Mouse (Mus musculus) adrenal gland, postnatal 14 days (tissue): ENCODE measurements around the gene Zfp319. TPM values are rescaled to one million over a fixed set of nuclear protein-coding genes. Genes with fewer than 3 reads are reported as not detected.

ENCODE experiments used
- DNase-seq: peaks from one replicate; pipeline ENCODE4 v3.0.0; 2021; ENCODE audit warnings: mixed read lengths
- total RNA-seq: library from RNA; stranded (reverse); gene quantifications from 2 replicates; pipeline ENCODE4 v1.2.3, GENCODE M21; 2021

Gene Zfp319
- total RNA-seq, 1 experiment from 2014 or later = 10.6 TPM

DNA sequence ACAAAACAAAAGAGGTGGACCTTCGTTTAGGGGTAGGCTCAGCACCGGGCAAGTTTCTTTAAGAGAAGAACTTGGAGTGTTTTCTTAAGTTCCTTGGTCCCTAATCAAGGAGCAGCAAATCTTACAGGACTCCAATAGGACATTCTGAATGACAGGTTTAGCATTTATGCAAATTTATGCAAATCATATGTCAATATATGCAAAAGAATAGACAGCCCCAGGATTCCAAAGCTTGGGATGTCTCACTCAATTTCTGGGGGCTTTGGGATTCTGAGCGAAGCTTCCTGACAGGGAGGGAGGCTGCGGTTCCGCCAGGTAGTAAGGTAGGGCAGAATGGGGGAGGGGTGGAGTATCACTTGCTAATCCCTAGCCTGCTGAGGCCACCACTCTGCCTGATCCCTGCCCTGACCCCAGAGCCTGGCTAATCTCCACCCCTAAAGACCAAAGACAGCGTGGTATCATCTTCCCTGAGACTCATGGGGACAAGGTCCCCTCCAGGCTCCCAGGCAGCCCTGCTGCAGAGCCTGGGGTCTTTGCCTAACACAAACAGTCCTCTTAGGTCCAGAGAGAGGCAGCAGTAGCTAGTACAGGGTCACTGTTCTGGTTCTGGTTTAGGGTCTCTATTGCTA lies 21.3 kb downstream of the Zfp319 start, which contains the start of gene Tepp:
Gene Tepp, plus strand, starts transcription at position 225 of the 629 bp plus-strand sequence.
- no peak for DNase-seq

DNA sequence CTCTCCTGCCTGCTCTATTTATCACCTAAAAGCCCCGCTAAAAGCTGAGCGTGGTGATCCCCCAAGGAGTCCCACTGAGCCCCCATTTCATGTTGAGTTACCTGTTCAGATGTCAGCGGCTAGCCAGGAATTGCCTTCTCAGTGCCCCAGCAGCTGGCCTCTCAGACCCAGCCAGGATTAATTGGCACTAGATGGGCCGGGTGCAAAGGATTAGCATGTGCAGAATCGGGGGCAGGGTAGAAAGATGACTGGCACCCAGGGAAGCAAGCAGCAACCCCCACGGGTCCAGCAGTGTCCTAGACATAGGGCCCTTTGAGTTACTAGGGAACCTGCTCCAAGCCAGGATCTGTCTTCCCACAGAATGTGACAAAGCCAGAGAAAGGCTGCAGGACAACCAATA lies 25.3 kb downstream of the Zfp319 start, which contains the start of gene Cngb1:
Gene Cngb1, minus strand, starts transcription at position 155 of the 400 bp plus-strand sequence.
- no peak for DNase-seq

DNA sequence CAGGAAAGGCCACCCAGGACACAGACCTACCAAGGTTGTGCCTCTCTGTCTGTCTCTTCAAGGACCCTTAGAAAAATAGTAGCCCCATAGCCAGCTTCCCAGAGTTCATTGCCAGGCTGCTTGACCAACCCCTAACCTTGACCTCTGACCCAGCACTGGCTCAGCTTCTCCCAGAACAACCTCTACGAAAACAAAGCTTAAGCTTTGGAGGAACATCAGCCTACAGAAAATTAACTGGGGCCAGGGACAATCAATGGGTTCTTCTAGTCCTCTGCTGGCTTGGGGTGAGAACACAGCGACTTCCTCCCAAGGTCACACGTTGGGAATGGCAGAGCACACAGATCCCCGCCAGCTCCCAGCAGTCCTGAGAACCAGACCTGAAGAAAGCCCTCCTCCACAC lies 26.2 kb downstream of the Zfp319 start:
- no peak for DNase-seq

DNA sequence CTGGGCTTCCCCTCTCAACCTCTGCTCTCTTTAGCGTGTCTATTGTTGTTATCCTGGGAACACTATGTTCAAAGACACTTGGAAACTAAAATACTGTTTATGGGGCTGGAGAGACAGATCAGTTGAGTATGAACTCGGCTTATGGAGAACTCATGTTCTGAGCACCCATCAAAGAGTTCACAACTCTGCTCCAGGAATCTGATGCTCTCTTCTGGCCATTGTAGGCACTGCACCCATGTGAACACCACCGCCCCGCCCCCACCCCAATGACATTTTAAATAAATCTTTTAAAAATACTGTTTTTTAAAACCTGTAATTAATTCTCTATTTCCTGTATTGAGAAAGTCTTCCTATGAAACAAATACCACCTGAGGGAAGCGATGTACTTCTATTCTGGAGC lies 29.3 kb downstream of the Zfp319 start:
- DNase-seq = peak; percentile 65

DNA sequence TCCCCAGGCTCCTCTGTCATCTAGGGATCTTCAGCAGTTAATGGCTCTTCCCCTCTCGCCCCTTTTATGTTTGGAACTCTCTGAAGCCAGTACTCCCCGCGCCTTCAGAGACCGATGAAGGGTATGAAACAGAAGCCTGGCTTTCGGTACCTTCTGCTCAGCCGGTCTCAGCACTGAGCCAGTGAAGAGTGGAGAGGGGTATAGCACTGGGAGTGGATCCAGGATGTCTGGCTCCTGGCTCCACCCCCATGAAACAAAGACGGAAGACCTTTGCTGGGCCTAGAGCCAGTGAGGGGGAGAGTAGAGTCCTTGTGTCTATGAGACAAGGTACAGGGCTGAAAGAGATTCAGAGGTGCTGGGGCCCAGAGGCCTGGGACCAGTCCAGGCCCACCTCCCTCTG lies 37.9 kb downstream of the Zfp319 start:
- peak; percentile 51 for DNase-seq

DNA sequence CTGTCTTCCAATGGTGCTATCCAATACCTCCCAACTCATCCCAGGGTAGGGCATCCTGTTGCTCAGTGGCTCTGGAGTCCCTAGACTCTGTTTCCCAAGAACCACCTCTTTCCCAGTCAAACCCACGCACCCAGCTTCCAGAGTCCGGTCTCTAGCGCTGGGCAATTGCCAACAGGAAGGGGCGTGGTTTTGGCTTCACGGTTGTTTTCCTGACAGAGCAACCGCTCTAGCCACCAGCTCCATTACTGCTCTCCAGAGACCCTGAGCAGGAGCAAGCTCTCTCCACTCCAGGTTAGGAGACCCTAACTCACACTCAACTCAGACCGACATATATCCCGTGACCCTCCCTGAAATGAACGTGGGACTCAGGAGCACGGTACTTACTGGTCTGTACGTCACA lies 38.6 kb downstream of the Zfp319 start:
- DNase-seq = peak; percentile 85

DNA sequence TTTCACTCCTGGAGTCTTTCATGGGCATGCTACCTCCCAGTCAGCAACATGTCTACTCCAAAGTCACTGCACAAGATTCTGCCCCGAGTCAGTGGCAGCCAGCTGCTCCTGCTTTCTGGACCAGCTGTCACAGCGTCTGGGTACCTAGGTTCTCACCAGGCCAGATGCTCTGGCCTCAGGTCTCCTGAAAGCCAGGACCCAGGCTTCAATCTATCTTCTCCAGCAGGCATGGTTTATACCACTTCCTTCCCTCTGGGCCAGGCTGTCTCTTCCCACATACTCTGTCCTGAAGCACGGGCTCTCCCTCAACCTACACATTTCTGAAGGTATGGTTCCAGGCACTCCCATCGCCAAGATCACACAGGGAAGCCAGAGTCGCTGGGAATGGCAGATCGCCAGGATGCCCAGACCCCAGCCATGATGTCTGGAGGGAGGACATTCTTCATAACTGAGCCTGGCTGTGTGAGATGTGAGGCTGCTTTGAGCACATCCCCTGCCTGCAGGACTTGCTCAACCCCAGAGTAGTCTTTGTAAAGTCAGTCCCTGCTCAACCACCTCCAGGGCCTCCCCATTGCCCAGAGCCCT lies 42.6 kb downstream of the Zfp319 start:
- no peak for DNase-seq

DNA sequence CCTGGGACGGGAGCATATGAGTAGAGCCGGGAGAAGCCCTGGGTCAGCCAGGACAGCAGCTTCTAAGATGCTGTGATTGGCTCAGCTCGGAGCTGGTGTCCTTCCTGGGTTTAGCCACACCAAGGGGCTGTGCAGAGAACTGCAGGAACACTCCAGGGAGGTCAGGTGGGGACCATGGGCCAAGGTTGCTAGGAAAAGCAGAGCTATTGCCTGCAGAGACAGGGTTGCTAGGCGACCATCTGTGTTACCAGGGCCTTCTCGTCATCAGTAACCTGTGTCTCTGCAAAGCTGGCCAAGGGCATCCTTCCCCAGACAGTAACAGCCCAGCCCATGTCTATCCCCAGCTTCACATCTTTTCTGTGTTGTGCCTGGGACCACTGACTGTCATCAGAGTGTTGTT lies 50.3 kb downstream of the Zfp319 start:
- peak; percentile 40 for DNase-seq

Other genes starting within 250 kb of the Zfp319 start
- 94.1 and 104 TPM in 2 replicates for gene Kifc3, start 129.1 kb downstream of the Zfp319 start, total RNA-seq
- 1.0 and 2.0 TPM in 2 replicates for gene Cngb1, start 25.4 kb downstream of the Zfp319 start, total RNA-seq
- not detected in 2 replicates for gene Tepp, start 21.4 kb downstream of the Zfp319 start, total RNA-seq
- gene Usb1, start 334 bp upstream of the Zfp319 start, total RNA-seq = 17.4 and 25.0 TPM in 2 replicates
- gene Mmp15, start 20.3 kb upstream of the Zfp319 start, total RNA-seq = 21.3 and 21.8 TPM in 2 replicates
- 46.8 and 47.4 TPM in 2 replicates for gene Cfap20, start 102.9 kb upstream of the Zfp319 start, total RNA-seq
- gene Csnk2a2, start 158.1 kb upstream of the Zfp319 start, total RNA-seq = 81.9 and 82.2 TPM in 2 replicates
- 0.98 and 1.7 TPM in 2 replicates for gene Ccdc113, start 202.1 kb upstream of the Zfp319 start, total RNA-seq
- gene Prss54, start 244.4 kb upstream of the Zfp319 start, total RNA-seq = not detected in 2 replicates